Mouse (Mus musculus) kidney, adult 18-20 months (tissue): ENCODE data around the gene Gm45716.

Source experiments
- DNase-seq: peaks from one replicate; pipeline ENCODE4 v3.0.0; 2021

The Gm45716 gene

GRCm38 (mm10) chr11:90220022-90220645 lies 32.7 kb downstream of the Gm45716 start:
- no peak for DNase-seq

GRCm38 (mm10) chr11:90220750-90221149 lies 33.3 kb downstream of the Gm45716 start:
- DNase-seq: no peak

- DNase-seq: no peak
Measured at GRCm38 (mm10) chr11:90224914-90225470, 37.5 kb downstream of the Gm45716 start.

- no peak for DNase-seq
Measured at GRCm38 (mm10) chr11:90227000-90227922, 39.8 kb downstream of the Gm45716 start.

- DNase-seq: no peak
Measured at GRCm38 (mm10) chr11:90228251-90228949, 40.9 kb downstream of the Gm45716 start.

- DNase-seq: no peak
Measured at GRCm38 (mm10) chr11:90229800-90230199, 42.3 kb downstream of the Gm45716 start.

- DNase-seq: no peak
Measured at GRCm38 (mm10) chr11:90230671-90231070, 43.2 kb downstream of the Gm45716 start.

GRCm38 (mm10) chr11:90231631-90232030 lies 44.1 kb downstream of the Gm45716 start:
- DNase-seq: no peak

- no peak for DNase-seq
Measured at GRCm38 (mm10) chr11:90232685-90233084, 45.2 kb downstream of the Gm45716 start.

- no peak for DNase-seq
Measured at GRCm38 (mm10) chr11:90235221-90235620, 47.7 kb downstream of the Gm45716 start.

GRCm38 (mm10) chr11:90237616-90238015 lies 50.1 kb downstream of the Gm45716 start:
- DNase-seq: no peak

- no peak for DNase-seq
Measured at GRCm38 (mm10) chr11:90238657-90239056, 51.2 kb downstream of the Gm45716 start.

- no peak for DNase-seq
Measured at GRCm38 (mm10) chr11:90240652-90241330, 53.3 kb downstream of the Gm45716 start.

- DNase-seq: no peak
Measured at GRCm38 (mm10) chr11:90241874-90242273, 54.4 kb downstream of the Gm45716 start.

GRCm38 (mm10) chr11:90243300-90243699 lies 55.8 kb downstream of the Gm45716 start:
- DNase-seq: no peak

GRCm38 (mm10) chr11:90245630-90246029 lies 58.1 kb downstream of the Gm45716 start:
- no peak for DNase-seq

GRCm38 (mm10) chr11:90246676-90247075 lies 59.2 kb downstream of the Gm45716 start:
- DNase-seq: no peak

GRCm38 (mm10) chr11:90247793-90248192 lies 60.3 kb downstream of the Gm45716 start:
- DNase-seq: no peak

- DNase-seq: peak; percentile 98
Measured at GRCm38 (mm10) chr11:90249025-90249650, 61.7 kb downstream of the Gm45716 start, which contains the start of gene Mmd. TSS of gene Mmd (plus strand) at chr11:90249456.

GRCm38 (mm10) chr11:90249701-90250141 lies 62.2 kb downstream of the Gm45716 start:
- no peak for DNase-seq

GRCm38 (mm10) chr11:90250189-90250588 lies 62.7 kb downstream of the Gm45716 start:
- peak; percentile 34 for DNase-seq

- no peak for DNase-seq
Measured at GRCm38 (mm10) chr11:90250730-90251129, 63.2 kb downstream of the Gm45716 start.
